Mouse (Mus musculus): ENCODE measurements around the gene Ints1.
"Not testable (repeated sequence)": the region's sequence is repeated elsewhere in the genome, so short reads cannot be mapped to it uniquely, and the experiment has no call there.

The Ints1 gene

GRCm38 (mm10) chr5:139756586-139756985 lies 18.9 kb downstream of the Ints1 start:
- no peaks in the 10 kb centered on the region for H3K27me3 ChIP-seq (ENCODE audit: insufficient read depth, low read length)
- no peak overlapping the region for H3K4me3 ChIP-seq (replicated peaks; ENCODE audit: low read length)
- H3K9me3 ChIP-seq (ENCODE audit: low read length) = no peaks in the 10 kb centered on the region
- peaks cover 35% of the 10 kb centered on the region for H3K4me1 ChIP-seq (replicated peaks; ENCODE audit: low read depth, low read length)
- no peak for TF ChIP-seq POU5F1 (IDR thresholded peaks at IDR 0.05; ENCODE audit: borderline replicate concordance, low read length)
- TF ChIP-seq NANOG (IDR thresholded peaks at IDR 0.05; ENCODE audit: borderline replicate concordance, low read length) = no peak
- TF ChIP-seq CTCF (conservative IDR thresholded peaks at IDR 0.05; ENCODE audit: low read length) = no peak
- H3K36me3 ChIP-seq (ENCODE audit: insufficient read depth, low read length) = peaks cover 97% of the 10 kb centered on the region

- no peaks in the 10 kb centered on the region for H3K27me3 ChIP-seq (ENCODE audit: insufficient read depth, low read length)
- TF ChIP-seq NANOG (IDR thresholded peaks at IDR 0.05; ENCODE audit: borderline replicate concordance, low read length) (no peak), POU5F1 (IDR thresholded peaks at IDR 0.05; ENCODE audit: borderline replicate concordance, low read length) (no peak), CTCF (conservative IDR thresholded peaks at IDR 0.05; ENCODE audit: low read length) (no peak)
- peaks cover 98% of the 10 kb centered on the region for H3K36me3 ChIP-seq (ENCODE audit: insufficient read depth, low read length)
Measured at GRCm38 (mm10) chr5:139756135-139756534, 19.3 kb downstream of the Ints1 start.

GRCm38 (mm10) chr5:139754753-139755152 lies 20.7 kb downstream of the Ints1 start:
- Histone ChIP-seq H3K27me3 (ENCODE audit: insufficient read depth, low read length) (no peaks in the 10 kb centered on the region), H3K4me1 (replicated peaks; ENCODE audit: low read depth, low read length) (peaks cover 36% of the 10 kb centered on the region), H3K4me3 (replicated peaks; ENCODE audit: low read length) (peak overlapping the region; percentile 46; the same call in 1 of the 2 replicates), H3K9me3 (ENCODE audit: low read length) (no peaks in the 10 kb centered on the region), H3K36me3 (ENCODE audit: insufficient read depth, low read length) (peaks cover 98% of the 10 kb centered on the region)
- no peak for TF ChIP-seq POU5F1 (IDR thresholded peaks at IDR 0.05; ENCODE audit: borderline replicate concordance, low read length)
- peak; percentile 82 for TF ChIP-seq CTCF (conservative IDR thresholded peaks at IDR 0.05; ENCODE audit: low read length)
- TF ChIP-seq NANOG (IDR thresholded peaks at IDR 0.05; ENCODE audit: borderline replicate concordance, low read length) = no peak

More at GRCm38 (mm10) chr5:139756135-139756534, 19.3 kb downstream of the Ints1 start:
- Histone ChIP-seq H3K4me3 (replicated peaks; ENCODE audit: low read length) (no peak overlapping the region), H3K9me3 (ENCODE audit: low read length) (no peaks in the 10 kb centered on the region), H3K4me1 (replicated peaks; ENCODE audit: low read depth, low read length) (peaks cover 35% of the 10 kb centered on the region)

GRCm38 (mm10) chr5:139750535-139750934 lies 24.9 kb downstream of the Ints1 start:
- 0 out of 2 replicates have a peak, but pooled peaks cover 4% of the 10 kb centered on the region for H3K27me3 ChIP-seq (ENCODE audit: insufficient read depth, low read length)
- peaks cover 60% of the 10 kb centered on the region for H3K36me3 ChIP-seq (ENCODE audit: insufficient read depth, low read length)
- TF ChIP-seq CTCF (conservative IDR thresholded peaks at IDR 0.05; ENCODE audit: low read length) (peak; percentile 94), NANOG (IDR thresholded peaks at IDR 0.05; ENCODE audit: borderline replicate concordance, low read length) (no peak), POU5F1 (IDR thresholded peaks at IDR 0.05; ENCODE audit: borderline replicate concordance, low read length) (no peak)
- no peaks in the 10 kb centered on the region for H3K9me3 ChIP-seq (ENCODE audit: low read length)
- no peak overlapping the region for H3K4me3 ChIP-seq (replicated peaks; ENCODE audit: low read length)
- H3K4me1 ChIP-seq (replicated peaks; ENCODE audit: low read depth, low read length) = peaks cover 17% of the 10 kb centered on the region

- TF ChIP-seq NANOG (IDR thresholded peaks at IDR 0.05; ENCODE audit: borderline replicate concordance, low read length) (no peak), CTCF (conservative IDR thresholded peaks at IDR 0.05; ENCODE audit: low read length) (no peak), POU5F1 (IDR thresholded peaks at IDR 0.05; ENCODE audit: borderline replicate concordance, low read length) (no peak)
- peaks cover 12% of the 10 kb centered on the region; the same call in 1 of the 2 replicates for H3K4me1 ChIP-seq (replicated peaks; ENCODE audit: low read depth, low read length)
- peaks cover 50% of the 10 kb centered on the region for H3K36me3 ChIP-seq (ENCODE audit: insufficient read depth, low read length)
- no peak overlapping the region for H3K4me3 ChIP-seq (replicated peaks; ENCODE audit: low read length)
- 0 out of 2 replicates have a peak, but pooled peaks cover 4% of the 10 kb centered on the region for H3K27me3 ChIP-seq (ENCODE audit: insufficient read depth, low read length)
- no peaks in the 10 kb centered on the region for H3K9me3 ChIP-seq (ENCODE audit: low read length)
Measured at GRCm38 (mm10) chr5:139749413-139750125, 25.9 kb downstream of the Ints1 start.

- H3K36me3 ChIP-seq (ENCODE audit: insufficient read depth, low read length) = peaks cover 14% of the 10 kb centered on the region
- H3K27me3 ChIP-seq (ENCODE audit: insufficient read depth, low read length) = peaks cover 14% of the 10 kb centered on the region
- TF ChIP-seq CTCF (conservative IDR thresholded peaks at IDR 0.05; ENCODE audit: low read length) (peak; percentile 65), POU5F1 (IDR thresholded peaks at IDR 0.05; ENCODE audit: borderline replicate concordance, low read length) (no peak)
- peaks cover 9% of the 10 kb centered on the region; the same call in 1 of the 2 replicates for H3K4me1 ChIP-seq (replicated peaks; ENCODE audit: low read depth, low read length)
- no peaks in the 10 kb centered on the region for H3K9me3 ChIP-seq (ENCODE audit: low read length)
- no peak overlapping the region for H3K4me3 ChIP-seq (replicated peaks; ENCODE audit: low read length)
Measured at GRCm38 (mm10) chr5:139745771-139746170, 29.7 kb downstream of the Ints1 start.

- peaks cover 35% of the 10 kb centered on the region for H3K27me3 ChIP-seq (ENCODE audit: insufficient read depth, low read length)
Measured at GRCm38 (mm10) chr5:139742640-139743039, 32.8 kb downstream of the Ints1 start.

GRCm38 (mm10) chr5:139738592-139739315 lies 36.7 kb downstream of the Ints1 start:
- TF ChIP-seq CTCF (conservative IDR thresholded peaks at IDR 0.05; ENCODE audit: low read length) (no peak), NANOG (IDR thresholded peaks at IDR 0.05; ENCODE audit: borderline replicate concordance, low read length) (no peak), POU5F1 (IDR thresholded peaks at IDR 0.05; ENCODE audit: borderline replicate concordance, low read length) (no peak)
- H3K9me3 ChIP-seq (ENCODE audit: low read length) = no peaks in the 10 kb centered on the region
- H3K4me3 ChIP-seq (replicated peaks; ENCODE audit: low read length) = no peak overlapping the region
- no peaks in the 10 kb centered on the region for H3K36me3 ChIP-seq (ENCODE audit: insufficient read depth, low read length)
- H3K4me1 ChIP-seq (replicated peaks; ENCODE audit: low read depth, low read length) = peaks cover 18% of the 10 kb centered on the region
- peaks cover 61% of the 10 kb centered on the region for H3K27me3 ChIP-seq (ENCODE audit: insufficient read depth, low read length)

More at GRCm38 (mm10) chr5:139742640-139743039, 32.8 kb downstream of the Ints1 start:
- H3K4me1 ChIP-seq (replicated peaks; ENCODE audit: low read depth, low read length); H3K9me3 ChIP-seq (ENCODE audit: low read length); H3K36me3 ChIP-seq (ENCODE audit: insufficient read depth, low read length); H3K4me3 ChIP-seq (replicated peaks; ENCODE audit: low read length): not testable (repeated sequence)

Data from E14TG2a.4 (cell line).